In genomic region chr8:112049984-112050383, GRCm38 (mm10) we compare ENCODE assay signal across 21 mouse cellular contexts. TPM values are rescaled to one million over a fixed set of nuclear protein-coding genes. Genes with fewer than 3 reads are reported as not detected.
A peak's percentile ranks its signal among the peaks of the same experiment; 100 is the strongest.
DNase-seq lines count a peak whose midpoint lies in the region; ATAC-seq and TF ChIP-seq lines count a peak whose summit lies in the region.
"Had no signal": no experiment of that assay in that cellular context is flagged by ENCODE, and none has a peak within 500 bp of the region (broad histone marks: within the 10 kb centered on the region; RNA-seq: fewer than 3 reads in every experiment).

No protein-coding gene starts in this region.

- H3K4me2 ChIP-seq in intestine, postnatal 0 days (replicated peaks; ENCODE audit: low read depth), result no peak overlapping the region
- no peak overlapping the region for H3K4me2 ChIP-seq in intestine, embryonic 16.5 days (ENCODE audit: low read depth, low read length)
- H3K4me2 ChIP-seq in lung, postnatal 0 days (replicated peaks; ENCODE audit: low read depth, low read length), result no peak overlapping the region
- H3K4me2 ChIP-seq: heart, embryonic 15.5 days; liver, embryonic 11.5 days; midbrain, embryonic 13.5 days had no signal

- H3K4me1 ChIP-seq in intestine, postnatal 0 days (replicated peaks; ENCODE audit: control insufficient read depth, insufficient read depth, low read length), result no peaks in the 10 kb centered on the region
- H3K4me1 ChIP-seq in intestine, embryonic 16.5 days (ENCODE audit: control insufficient read depth, insufficient read depth, low read length), result no peaks in the 10 kb centered on the region
- no peaks in the 10 kb centered on the region for H3K4me1 ChIP-seq in lung, postnatal 0 days (ENCODE audit: insufficient read depth, low read depth, low read length)
- no peaks in the 10 kb centered on the region for H3K4me1 ChIP-seq in lung, adult 2 months (ENCODE audit: control insufficient read depth, insufficient read depth, low read length)
- H3K4me1 ChIP-seq: embryonic facial prominence, embryonic 10.5 days; heart, embryonic 15.5 days; limb, embryonic 10.5 days; midbrain, embryonic 13.5 days had no signal

- no peak for DNase-seq in lung, postnatal 0 days (ENCODE audit: low spot score)
- no peak for DNase-seq in lung, adult 2 months
- DNase-seq in ZHBTc4 (ENCODE audit: low read depth, low spot score), result peak; percentile 67
- DNase-seq in adipocyte (ENCODE audit: low spot score), result no peak
- DNase-seq in right cerebral cortex, postnatal 36 days (ENCODE audit: low spot score in 2 of 2), result no peak
- DNase-seq: adrenal gland, adult 2 months; cerebellum, adult 9-10 months; gastrocnemius, postnatal 25 days; kidney, adult 8-10 months; lung, postnatal 14 days; spleen, adult 18-20 months; thymus, adult 2 months had no signal

- ATAC-seq in intestine, postnatal 0 days, result no peak
- ATAC-seq in intestine, embryonic 16.5 days, result no peak
- no peak for ATAC-seq in lung, postnatal 0 days
- ATAC-seq: midbrain, embryonic 13.5 days had no signal

- no peak overlapping the region for H3K9ac ChIP-seq in intestine, postnatal 0 days (ENCODE audit: low read depth, low read length)
- no peak overlapping the region for H3K9ac ChIP-seq in intestine, embryonic 16.5 days (ENCODE audit: low read depth, low read length)
- no peak overlapping the region for H3K9ac ChIP-seq in lung, postnatal 0 days (replicated peaks; ENCODE audit: low read depth)
- H3K9ac ChIP-seq: heart, embryonic 15.5 days; midbrain, embryonic 13.5 days had no signal

- H3K9me3 ChIP-seq in intestine, postnatal 0 days (ENCODE audit: control insufficient read depth), result no peaks in the 10 kb centered on the region
- H3K9me3 ChIP-seq in intestine, embryonic 16.5 days (ENCODE audit: control insufficient read depth, low read length), result 0 out of 2 replicates have a peak, but pooled peaks cover 3% of the 10 kb centered on the region
- no peaks in the 10 kb centered on the region for H3K9me3 ChIP-seq in lung, postnatal 0 days (ENCODE audit: low read length)
- H3K9me3 ChIP-seq: embryonic facial prominence, embryonic 10.5 days; heart, embryonic 15.5 days; limb, embryonic 10.5 days; midbrain, embryonic 13.5 days had no signal

- no peaks in the 10 kb centered on the region for H3K36me3 ChIP-seq in intestine, postnatal 0 days (ENCODE audit: control insufficient read depth, insufficient read depth)
- no peaks in the 10 kb centered on the region for H3K36me3 ChIP-seq in intestine, embryonic 16.5 days (ENCODE audit: control insufficient read depth, insufficient read depth, low read length)
- no peaks in the 10 kb centered on the region for H3K36me3 ChIP-seq in lung, postnatal 0 days (ENCODE audit: insufficient read depth, low read length)
- H3K36me3 ChIP-seq: embryonic facial prominence, embryonic 10.5 days; heart, embryonic 15.5 days; limb, embryonic 10.5 days; midbrain, embryonic 13.5 days had no signal

- 0 out of 2 replicates have a peak, but pooled peaks have one; percentile 10 for TF ChIP-seq CTCF in intestine, postnatal 0 days (IDR thresholded peaks at IDR 0.05; ENCODE audit: low read depth)
- 0 out of 2 replicates have a peak, but pooled peaks have one; percentile 12 for TF ChIP-seq CTCF in lung, postnatal 0 days (IDR thresholded peaks at IDR 0.05)
- TF ChIP-seq CTCF in lung, adult 2 months (IDR thresholded peaks at IDR 0.05; ENCODE audit: insufficient read depth, low read length), result no peak

- TF ChIP-seq EP300 in lung, postnatal 0 days (IDR thresholded peaks at IDR 0.05), result no peak

- H3K4me3 ChIP-seq in intestine, postnatal 0 days (ENCODE audit: low read depth, low read length), result no peak overlapping the region
- no peak overlapping the region for H3K4me3 ChIP-seq in intestine, embryonic 16.5 days (ENCODE audit: low read length)
- no peak overlapping the region for H3K4me3 ChIP-seq in lung, postnatal 0 days (ENCODE audit: low read depth, low read length)
- H3K4me3 ChIP-seq in lung, adult 2 months (replicated peaks; ENCODE audit: extremely low read depth, low read depth, low read length), result no peak overlapping the region
- H3K4me3 ChIP-seq: embryonic facial prominence, embryonic 10.5 days; heart, embryonic 15.5 days; limb, embryonic 10.5 days; midbrain, embryonic 13.5 days; myocyte had no signal

- no peak for TF ChIP-seq POLR2A in lung, adult 2 months (IDR thresholded peaks at IDR 0.05; ENCODE audit: borderline replicate concordance, extremely low read depth, low read depth, low read length)

- H3K27me3 ChIP-seq in intestine, postnatal 0 days (replicated peaks; ENCODE audit: control insufficient read depth, insufficient read depth, low read length), result no peaks in the 10 kb centered on the region
- H3K27me3 ChIP-seq in intestine, embryonic 16.5 days (replicated peaks; ENCODE audit: control insufficient read depth, insufficient read depth, low read length), result no peaks in the 10 kb centered on the region
- H3K27me3 ChIP-seq in lung, postnatal 0 days (replicated peaks; ENCODE audit: insufficient read depth, low read length), result no peaks in the 10 kb centered on the region
- H3K27me3 ChIP-seq: heart, embryonic 15.5 days; midbrain, embryonic 13.5 days had no signal

- 75% methylated on average over 6 of the region's 6 CpGs for WGBS in intestine, postnatal 0 days
- WGBS in intestine, embryonic 16.5 days, result 79% methylated on average over 6 of the region's 6 CpGs
- 71% methylated on average over 6 of the region's 6 CpGs for WGBS in lung, postnatal 0 days
- WGBS in lung, adult 2 months, result 79% methylated on average over 6 of the region's 6 CpGs

- H3K27ac ChIP-seq in intestine, postnatal 0 days (ENCODE audit: low read depth, low read length), result no peak overlapping the region
- H3K27ac ChIP-seq in intestine, embryonic 16.5 days (ENCODE audit: low read length), result no peak overlapping the region
- H3K27ac ChIP-seq in lung, postnatal 0 days (ENCODE audit: low read length), result no peak overlapping the region
- H3K27ac ChIP-seq: embryonic facial prominence, embryonic 10.5 days; heart, embryonic 15.5 days; limb, embryonic 10.5 days had no signal

RNA-seq across cellular contexts. Expression of gene Gm6793, which starts 35.1 kb away (rescaled TPM):
- polyA plus RNA-seq in intestine, postnatal 0 days (2015; fragmentation: Nextera tagmentation; extraction: Ambion mirVana), result 0.21 and 0.29 TPM in 2 replicates
- 0.31 and 0.54 TPM in 2 replicates for polyA plus RNA-seq in intestine, embryonic 16.5 days (2015; fragmentation: Nextera tagmentation; extraction: Ambion mirVana)
- 0.24 TPM in 1 of 2 replicates, not detected in the other for polyA plus RNA-seq in lung, postnatal 0 days (2015; fragmentation: Nextera tagmentation; extraction: Ambion mirVana)
- polyA plus RNA-seq in lung, adult 2 months (2012; rRNA removed), result 0.21 TPM in 1 of 2 replicates, not detected in the other
- polyA plus RNA-seq: adrenal gland, adult 2 months; thymus, adult 2 months; urinary bladder, adult 2 months had no signal

RNA-seq across cellular contexts. Expression of gene Terf2ip, which starts 38.8 kb away (rescaled TPM):
- polyA plus RNA-seq in intestine, postnatal 0 days (2015; fragmentation: Nextera tagmentation; extraction: Ambion mirVana), result 10.1 and 11.2 TPM in 2 replicates
- polyA plus RNA-seq in intestine, embryonic 16.5 days (2015; fragmentation: Nextera tagmentation; extraction: Ambion mirVana), result 18.4 and 20.0 TPM in 2 replicates
- polyA plus RNA-seq in lung, postnatal 0 days (2015; fragmentation: Nextera tagmentation; extraction: Ambion mirVana), result 13.3 and 17.5 TPM in 2 replicates
- polyA plus RNA-seq in lung, adult 2 months (2012; rRNA removed), result 10.4 TPM in 2 replicates

RNA-seq across cellular contexts. Expression of gene Kars, which starts 38.9 kb away (rescaled TPM):
- 63.7 and 69.2 TPM in 2 replicates for polyA plus RNA-seq in intestine, postnatal 0 days (2015; fragmentation: Nextera tagmentation; extraction: Ambion mirVana)
- polyA plus RNA-seq in intestine, embryonic 16.5 days (2015; fragmentation: Nextera tagmentation; extraction: Ambion mirVana), result 157 and 169 TPM in 2 replicates
- polyA plus RNA-seq in lung, postnatal 0 days (2015; fragmentation: Nextera tagmentation; extraction: Ambion mirVana), result 67.8 and 70.5 TPM in 2 replicates
- polyA plus RNA-seq in lung, adult 2 months (2012; rRNA removed), result 28.0 and 42.2 TPM in 2 replicates

RNA-seq across cellular contexts. Expression of gene Adat1, which starts 57.9 kb away (rescaled TPM):
- polyA plus RNA-seq in intestine, postnatal 0 days (2015; fragmentation: Nextera tagmentation; extraction: Ambion mirVana), result 1.2 and 1.4 TPM in 2 replicates
- polyA plus RNA-seq in intestine, embryonic 16.5 days (2015; fragmentation: Nextera tagmentation; extraction: Ambion mirVana), result 6.7 and 7.6 TPM in 2 replicates
- polyA plus RNA-seq in lung, postnatal 0 days (2015; fragmentation: Nextera tagmentation; extraction: Ambion mirVana), result 2.4 and 2.8 TPM in 2 replicates
- 2.5 and 2.7 TPM in 2 replicates for polyA plus RNA-seq in lung, adult 2 months (2012; rRNA removed)
